Mouse (Mus musculus): ENCODE measurements around the gene Rbfox3. TPM values are rescaled to one million over a fixed set of nuclear protein-coding genes. Genes with fewer than 3 reads are reported as not detected.

The Rbfox3 gene
- total and polyA plus RNA-seq, 3 experiments = 0.16 TPM; not detected in 2

DNA sequence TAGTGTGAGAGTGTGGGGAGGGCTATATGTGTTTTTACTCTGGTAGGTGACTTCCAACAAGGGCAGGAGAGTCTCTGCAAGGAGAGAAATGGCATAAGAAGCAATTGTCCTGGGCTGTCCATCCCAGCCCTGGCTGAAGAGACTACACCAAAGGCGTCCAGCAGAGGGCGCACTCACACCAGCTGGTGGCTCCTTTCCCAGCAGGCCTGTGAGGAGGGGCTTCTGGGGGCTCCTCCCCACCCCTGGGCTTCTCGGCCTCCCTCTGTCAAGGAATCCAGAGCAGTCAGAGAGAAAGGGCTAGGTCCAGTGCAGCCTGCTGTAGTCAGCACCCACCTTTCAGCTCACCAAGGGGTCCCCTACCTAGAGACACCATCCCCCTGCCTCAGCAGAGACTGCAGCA is 337.8 kb downstream of the Rbfox3 start:
- H3K27me3 ChIP-seq (ENCODE audit: insufficient read depth, low read length) = no peaks in the 10 kb centered on the region
- peaks cover 97% of the 10 kb centered on the region for H3K9me3 ChIP-seq (replicated peaks)
- TF ChIP-seq GATA2 (IDR thresholded peaks at IDR 0.05; ENCODE audit: borderline replicate concordance, low read depth, low read length) (no peak), POLR2AphosphoS5 (IDR thresholded peaks at IDR 0.05; ENCODE audit: insufficient replicate concordance, low read depth, low read length) (no peak)
- ATAC-seq (ENCODE audit: extremely low read depth, insufficient number of reproducible peaks, low FRiP score, poor library complexity, severe bottlenecking) (no peak), DNase-seq (ENCODE audit: low spot score) (no peak)
- H3K36me3 ChIP-seq (replicated peaks) = no peaks in the 10 kb centered on the region
- no peak overlapping the region for H3K4me3 ChIP-seq (ENCODE audit: low read depth, low read length)
- H3K4me1 ChIP-seq (ENCODE audit: insufficient read depth, low read depth, low read length) = no peaks in the 10 kb centered on the region

DNA sequence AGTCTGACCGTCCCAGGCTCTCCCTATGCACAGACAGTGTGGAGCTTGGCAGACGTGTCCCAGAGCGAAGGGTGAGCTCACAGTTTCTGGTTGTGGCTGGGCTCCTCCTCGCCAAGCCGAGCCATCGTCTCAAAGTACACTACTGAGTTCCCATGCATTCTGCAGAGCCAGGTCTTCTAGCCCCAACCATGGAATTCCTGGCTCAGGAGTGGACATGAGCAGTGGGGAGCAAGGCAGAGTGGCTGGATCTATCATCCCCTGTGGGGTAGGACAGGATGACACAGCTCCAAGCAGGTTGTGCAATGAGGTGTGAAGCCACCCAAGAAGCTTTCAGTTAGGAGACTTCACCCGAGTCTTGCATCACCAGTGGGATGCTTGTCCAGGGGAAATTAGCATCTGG is 338.4 kb downstream of the Rbfox3 start:
- Histone ChIP-seq H3K4me3 (ENCODE audit: low read depth, low read length) (no peak overlapping the region; the same call in 1 of the 2 replicates), H3K27me3 (ENCODE audit: insufficient read depth, low read length) (no peaks in the 10 kb centered on the region), H3K9me3 (replicated peaks) (peaks cover 98% of the 10 kb centered on the region), H3K36me3 (replicated peaks) (no peaks in the 10 kb centered on the region), H3K4me1 (ENCODE audit: insufficient read depth, low read depth, low read length) (no peaks in the 10 kb centered on the region)
- DNase-seq (ENCODE audit: low spot score) = no peak
- TF ChIP-seq POLR2AphosphoS5 (IDR thresholded peaks at IDR 0.05; ENCODE audit: insufficient replicate concordance, low read depth, low read length) (no peak), GATA1 (IDR thresholded peaks at IDR 0.05; ENCODE audit: borderline replicate concordance, low read length) (no peak)
- no peak for ATAC-seq (ENCODE audit: extremely low read depth, insufficient number of reproducible peaks, low FRiP score, poor library complexity, severe bottlenecking)

DNA sequence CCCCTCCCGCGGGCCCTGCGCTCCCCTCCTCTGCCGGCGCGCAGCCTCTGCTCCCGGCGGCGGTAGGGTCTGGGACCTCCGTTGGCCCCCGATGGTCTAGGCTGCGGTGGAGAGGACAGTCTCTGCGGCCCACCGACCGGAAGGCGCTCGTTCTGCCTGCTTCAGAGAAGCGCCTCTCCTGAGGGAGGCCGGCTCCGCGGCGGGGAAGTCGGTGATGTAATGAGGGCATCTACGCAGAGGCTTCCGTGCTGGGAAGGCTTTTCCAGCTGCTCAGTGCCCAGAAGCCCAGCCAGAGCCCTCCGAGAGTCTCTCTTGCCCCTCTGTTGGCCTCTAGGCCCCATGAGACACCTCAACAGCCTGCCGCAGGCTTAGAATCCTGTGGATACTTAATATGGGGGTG is 341.2 kb downstream of the Rbfox3 start:
- TF ChIP-seq GATA2 (IDR thresholded peaks at IDR 0.05; ENCODE audit: borderline replicate concordance, low read depth, low read length) (no peak), TAL1 (conservative IDR thresholded peaks at IDR 0.05; ENCODE audit: low read depth, low read length) (no peak), GATA1 (IDR thresholded peaks at IDR 0.05; ENCODE audit: borderline replicate concordance, low read length) (no peak), CTCF (IDR thresholded peaks at IDR 0.05; ENCODE audit: low read depth, low read length) (no peak), POLR2AphosphoS5 (IDR thresholded peaks at IDR 0.05; ENCODE audit: insufficient replicate concordance, low read depth, low read length) (no peak)
- Histone ChIP-seq H3K4me1 (ENCODE audit: insufficient read depth, low read depth, low read length) (no peaks in the 10 kb centered on the region), H3K36me3 (replicated peaks) (no peaks in the 10 kb centered on the region), H3K4me3 (ENCODE audit: low read depth, low read length) (no peak overlapping the region), H3K27me3 (ENCODE audit: insufficient read depth, low read length) (no peaks in the 10 kb centered on the region), H3K9me3 (replicated peaks) (peaks cover 96% of the 10 kb centered on the region)
- ATAC-seq (ENCODE audit: extremely low read depth, insufficient number of reproducible peaks, low FRiP score, poor library complexity, severe bottlenecking) (no peak), DNase-seq (ENCODE audit: low spot score) (no peak)

DNA sequence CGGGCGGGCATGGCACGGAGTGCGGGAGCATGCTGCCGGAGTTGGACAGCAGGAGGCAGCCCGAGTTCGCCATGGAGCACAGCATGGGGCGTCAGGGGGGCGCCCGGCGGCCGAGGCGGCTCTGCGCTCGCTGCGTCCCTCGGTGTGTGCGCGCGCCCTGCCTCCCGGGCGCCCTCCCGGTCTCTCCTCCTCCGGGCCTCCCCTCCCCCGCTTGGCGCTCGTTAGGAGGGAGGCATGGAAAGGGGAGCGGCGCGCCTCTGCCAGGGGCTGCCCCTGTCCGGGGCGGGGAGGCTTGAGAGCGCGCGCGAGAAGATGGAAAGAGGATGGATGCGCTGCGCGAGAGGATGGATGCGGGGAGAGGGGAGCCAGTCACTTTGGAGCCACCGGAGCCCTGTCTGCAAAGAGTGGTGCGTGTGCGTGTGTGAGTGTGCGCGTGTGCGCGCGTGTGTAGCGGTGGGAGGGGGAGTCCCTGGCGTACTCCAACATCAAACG is 341.8 kb downstream of the Rbfox3 start:
- H3K4me3 ChIP-seq (ENCODE audit: low read depth, low read length) = peak overlapping the region; percentile 17; the same call in 1 of the 2 replicates
- ATAC-seq (ENCODE audit: extremely low read depth, insufficient number of reproducible peaks, low FRiP score, poor library complexity, severe bottlenecking) = no peak
- peaks cover 96% of the 10 kb centered on the region for H3K9me3 ChIP-seq (replicated peaks)
- TF ChIP-seq TAL1 (conservative IDR thresholded peaks at IDR 0.05; ENCODE audit: low read depth, low read length) (no peak), GATA1 (IDR thresholded peaks at IDR 0.05; ENCODE audit: borderline replicate concordance, low read length) (no peak), CTCF (IDR thresholded peaks at IDR 0.05; ENCODE audit: low read depth, low read length) (no peak), GATA2 (IDR thresholded peaks at IDR 0.05; ENCODE audit: borderline replicate concordance, low read depth, low read length) (no peak), POLR2AphosphoS5 (IDR thresholded peaks at IDR 0.05; ENCODE audit: insufficient replicate concordance, low read depth, low read length) (no peak)
- no peaks in the 10 kb centered on the region for H3K4me1 ChIP-seq (ENCODE audit: insufficient read depth, low read depth, low read length)
- no peaks in the 10 kb centered on the region for H3K36me3 ChIP-seq (replicated peaks)
- no peaks in the 10 kb centered on the region for H3K27me3 ChIP-seq (ENCODE audit: insufficient read depth, low read length)
- DNase-seq (ENCODE audit: low spot score) = no peak

DNA sequence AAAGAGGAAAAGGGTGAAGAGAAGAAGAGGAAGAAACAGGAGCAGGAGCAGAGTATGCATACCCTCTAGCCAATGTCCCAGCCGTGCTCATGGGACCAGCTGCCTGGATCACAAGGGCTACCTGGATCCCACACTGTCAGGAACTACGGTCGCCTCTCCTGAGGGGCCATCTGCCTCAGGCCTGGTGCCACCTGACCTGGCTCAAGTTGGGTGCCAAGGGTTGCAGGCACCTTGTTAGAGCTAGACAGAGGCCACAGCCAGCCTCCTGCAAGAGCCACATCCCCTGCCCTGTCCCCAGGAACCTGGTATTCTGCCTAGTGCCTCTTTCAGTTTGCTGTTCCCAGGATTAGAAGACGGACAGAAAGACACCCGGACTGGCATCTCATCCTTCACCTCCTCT is 347.5 kb downstream of the Rbfox3 start:
- H3K36me3 ChIP-seq (replicated peaks) = no peaks in the 10 kb centered on the region
- DNase-seq (ENCODE audit: low spot score) = no peak

DNA sequence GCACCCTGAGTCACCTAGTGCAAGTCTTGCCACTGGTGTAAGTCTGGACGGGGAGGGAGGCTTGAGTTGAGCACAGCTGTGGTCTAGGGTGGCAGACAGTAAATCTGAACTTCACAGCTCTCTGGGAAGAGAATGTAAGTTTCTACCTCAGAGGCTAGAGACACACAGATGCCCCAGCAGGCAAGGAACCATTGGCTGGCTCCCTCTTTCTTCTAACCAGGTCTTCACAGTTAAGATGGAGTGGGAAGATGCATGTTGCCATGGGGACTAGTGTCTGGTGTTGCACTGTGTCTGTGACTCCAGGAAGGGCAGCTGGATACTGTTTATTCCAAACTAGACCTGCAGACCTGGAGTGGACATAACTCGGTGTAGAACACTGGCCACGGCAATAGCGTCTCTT is 348.6 kb downstream of the Rbfox3 start:
- Histone ChIP-seq H3K27me3 (ENCODE audit: insufficient read depth, low read length) (no peaks in the 10 kb centered on the region), H3K36me3 (replicated peaks) (no peaks in the 10 kb centered on the region), H3K9me3 (replicated peaks) (peaks cover 96% of the 10 kb centered on the region), H3K4me3 (ENCODE audit: low read depth, low read length) (no peak overlapping the region), H3K4me1 (ENCODE audit: insufficient read depth, low read depth, low read length) (no peaks in the 10 kb centered on the region)
- no peak for DNase-seq (ENCODE audit: low spot score)
- TF ChIP-seq POLR2AphosphoS5 (IDR thresholded peaks at IDR 0.05; ENCODE audit: insufficient replicate concordance, low read depth, low read length) (no peak), TAL1 (conservative IDR thresholded peaks at IDR 0.05; ENCODE audit: low read depth, low read length) (no peak), GATA1 (IDR thresholded peaks at IDR 0.05; ENCODE audit: borderline replicate concordance, low read length) (no peak)
- no peak for ATAC-seq (ENCODE audit: extremely low read depth, insufficient number of reproducible peaks, low FRiP score, poor library complexity, severe bottlenecking)

More for the DNA sequence above, 347.5 kb downstream of the Rbfox3 start:
- Histone ChIP-seq H3K27me3 (ENCODE audit: insufficient read depth, low read length) (no peaks in the 10 kb centered on the region), H3K9me3 (replicated peaks) (peaks cover 96% of the 10 kb centered on the region), H3K4me1 (ENCODE audit: insufficient read depth, low read depth, low read length) (no peaks in the 10 kb centered on the region), H3K4me3 (ENCODE audit: low read depth, low read length) (peak overlapping the region; percentile 30; the same call in 1 of the 2 replicates)
- no peak for ATAC-seq (ENCODE audit: extremely low read depth, insufficient number of reproducible peaks, low FRiP score, poor library complexity, severe bottlenecking)
- TF ChIP-seq GATA1 (IDR thresholded peaks at IDR 0.05; ENCODE audit: borderline replicate concordance, low read length) (no peak), TAL1 (conservative IDR thresholded peaks at IDR 0.05; ENCODE audit: low read depth, low read length) (no peak), CTCF (IDR thresholded peaks at IDR 0.05; ENCODE audit: low read depth, low read length) (no peak), POLR2AphosphoS5 (IDR thresholded peaks at IDR 0.05; ENCODE audit: insufficient replicate concordance, low read depth, low read length) (no peak), GATA2 (IDR thresholded peaks at IDR 0.05; ENCODE audit: borderline replicate concordance, low read depth, low read length) (no peak)

DNA sequence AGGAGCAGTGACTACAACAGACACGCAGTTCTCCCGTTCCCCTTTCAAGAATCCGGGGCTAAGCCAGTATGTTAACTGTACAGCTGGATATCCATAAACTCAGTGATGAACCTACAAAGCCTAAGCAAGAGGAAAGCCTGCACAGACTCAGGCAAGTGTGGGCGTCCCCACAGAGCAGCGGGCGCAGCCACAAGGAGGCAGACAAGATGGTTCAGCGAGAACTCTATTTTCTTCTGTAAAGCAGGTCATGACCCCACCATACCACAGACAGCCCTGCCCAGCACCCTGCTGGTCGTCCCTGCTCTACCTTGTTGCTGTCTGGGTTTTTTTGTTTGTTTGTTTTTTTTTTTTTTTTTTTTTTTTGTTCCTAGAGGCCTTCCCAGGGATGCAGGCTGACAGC is 353.2 kb downstream of the Rbfox3 start:
- H3K4me3 ChIP-seq (ENCODE audit: low read depth, low read length) = no peak overlapping the region
- H3K36me3 ChIP-seq (replicated peaks) = no peaks in the 10 kb centered on the region
- H3K9me3 ChIP-seq (replicated peaks) = peaks cover 93% of the 10 kb centered on the region
- H3K4me1 ChIP-seq (ENCODE audit: insufficient read depth, low read depth, low read length) = no peaks in the 10 kb centered on the region
- TF ChIP-seq CTCF (IDR thresholded peaks at IDR 0.05; ENCODE audit: low read depth, low read length) (no peak), GATA2 (IDR thresholded peaks at IDR 0.05; ENCODE audit: borderline replicate concordance, low read depth, low read length) (no peak), TAL1 (conservative IDR thresholded peaks at IDR 0.05; ENCODE audit: low read depth, low read length) (no peak), POLR2AphosphoS5 (IDR thresholded peaks at IDR 0.05; ENCODE audit: insufficient replicate concordance, low read depth, low read length) (no peak), GATA1 (IDR thresholded peaks at IDR 0.05; ENCODE audit: borderline replicate concordance, low read length) (no peak)
- ATAC-seq (ENCODE audit: extremely low read depth, insufficient number of reproducible peaks, low FRiP score, poor library complexity, severe bottlenecking) (no peak), DNase-seq (ENCODE audit: low spot score) (no peak)
- H3K27me3 ChIP-seq (ENCODE audit: insufficient read depth, low read length) = no peaks in the 10 kb centered on the region

Data from G1E (cell line).